8 mouse cellular contexts compared by ENCODE assay signal in genomic region chr11:110028913-110029695, GRCm38 (mm10). TPM values are rescaled to one million over a fixed set of nuclear protein-coding genes. Genes with fewer than 3 reads are reported as not detected.
DNase-seq lines count a peak whose midpoint lies in the region; ATAC-seq and TF ChIP-seq lines count a peak whose summit lies in the region.

No protein-coding gene starts in this region.

- TF ChIP-seq CTCF in liver, adult 2 months (IDR thresholded peaks at IDR 0.05; ENCODE audit: low read depth, low read length), result no peak
- TF ChIP-seq CTCF in stomach, postnatal 0 days (IDR thresholded peaks at IDR 0.05; ENCODE audit: low read depth), result no peak
- TF ChIP-seq CTCF in cerebellum, adult 2 months (IDR thresholded peaks at IDR 0.05; ENCODE audit: borderline replicate concordance, insufficient read depth, low read depth, low read length), result no peak

- H3K9me3 ChIP-seq in stomach, postnatal 0 days (ENCODE audit: control insufficient read depth, low read length), result no peaks in the 10 kb centered on the region
- no peaks in the 10 kb centered on the region for H3K9me3 ChIP-seq in hindbrain, embryonic 16.5 days (ENCODE audit: control insufficient read depth, low read length)

- peak overlapping the region; percentile 7; the same call in 1 of the 2 replicates for H3K4me3 ChIP-seq in liver, adult 2 months (ENCODE audit: insufficient read depth, low read depth, low read length)
- H3K4me3 ChIP-seq in stomach, postnatal 0 days (ENCODE audit: low read depth, low read length), result no peak overlapping the region
- no peak overlapping the region for H3K4me3 ChIP-seq in cerebellum, adult 2 months (replicated peaks; ENCODE audit: insufficient read depth, low read depth, low read length)
- H3K4me3 ChIP-seq in hindbrain, embryonic 16.5 days (ENCODE audit: low read length), result no peak overlapping the region

- DNase-seq in right cerebral cortex, adult 18-20 months, result peak; percentile 1
- no peak for DNase-seq in right cerebral cortex, postnatal 4 days
- peak; percentile 17 to 41 for DNase-seq in heart, postnatal 14 days
- peak; percentile 93 for DNase-seq in liver, adult 2 months (ENCODE audit: extremely low read depth, low read depth, low spot score)
- DNase-seq in stomach, postnatal 0 days (ENCODE audit: low spot score), result peak; percentile 50
- DNase-seq in cerebellum, adult 2 months, result no peak

- 20% methylated on average over 7 of the region's 7 CpGs for WGBS in liver, adult 2 months
- 20% methylated on average over 7 of the region's 7 CpGs for WGBS in stomach, postnatal 0 days
- WGBS in cerebellum, adult 2 months, result 74% methylated on average over 7 of the region's 7 CpGs
- WGBS in hindbrain, embryonic 16.5 days, result 78% methylated on average over 7 of the region's 7 CpGs

- intact Hi-C loops in heart, postnatal 14 days (cut with DNase I), result no loop called here

- H3K4me2 ChIP-seq in stomach, postnatal 0 days (replicated peaks; ENCODE audit: low read depth), result no peak overlapping the region
- H3K4me2 ChIP-seq in hindbrain, embryonic 16.5 days (ENCODE audit: low read length), result no peak overlapping the region

- peaks cover 47% of the 10 kb centered on the region for H3K36me3 ChIP-seq in liver, adult 2 months (ENCODE audit: control insufficient read depth, insufficient read depth, low read length)
- no peaks in the 10 kb centered on the region for H3K36me3 ChIP-seq in stomach, postnatal 0 days (ENCODE audit: control insufficient read depth, insufficient read depth, low read length)
- H3K36me3 ChIP-seq in hindbrain, embryonic 16.5 days (ENCODE audit: control insufficient read depth, insufficient read depth, low read length), result no peaks in the 10 kb centered on the region

- H3K4me1 ChIP-seq in liver, adult 2 months (ENCODE audit: control insufficient read depth, insufficient read depth, low read length), result peaks cover 13% of the 10 kb centered on the region
- no peaks in the 10 kb centered on the region for H3K4me1 ChIP-seq in stomach, postnatal 0 days (replicated peaks; ENCODE audit: control insufficient read depth, insufficient read depth)
- no peaks in the 10 kb centered on the region for H3K4me1 ChIP-seq in cerebellum, adult 2 months (ENCODE audit: control insufficient read depth, insufficient read depth, low read length)
- H3K4me1 ChIP-seq in hindbrain, embryonic 16.5 days (ENCODE audit: control insufficient read depth, insufficient read depth, low read depth, low read length), result no peaks in the 10 kb centered on the region

- TF ChIP-seq EP300 in stomach, postnatal 0 days (optimal IDR thresholded peaks at IDR 0.05), result no peak

- peak overlapping the region; percentile 84 for H3K27ac ChIP-seq in liver, adult 2 months (replicated peaks; ENCODE audit: insufficient read depth, low read depth, low read length)
- no peak overlapping the region for H3K27ac ChIP-seq in stomach, postnatal 0 days (replicated peaks)
- H3K27ac ChIP-seq in cerebellum, adult 2 months (ENCODE audit: insufficient read depth, low read length), result no peak overlapping the region
- H3K27ac ChIP-seq in hindbrain, embryonic 16.5 days (ENCODE audit: low read depth, low read length), result no peak overlapping the region

- TF ChIP-seq POLR2A in liver, adult 2 months (IDR thresholded peaks at IDR 0.05; ENCODE audit: extremely low read depth, insufficient read depth, low read length), result no peak
- TF ChIP-seq POLR2A in cerebellum, adult 2 months (IDR thresholded peaks at IDR 0.05; ENCODE audit: borderline replicate concordance, insufficient read depth, low read length), result no peak

- H3K79me2 ChIP-seq in liver, adult 2 months (ENCODE audit: control insufficient read depth, insufficient read depth, low read length), result no peaks in the 10 kb centered on the region

- peak; percentile 85 for ATAC-seq in stomach, postnatal 0 days (ENCODE audit: low FRiP score, low TSS enrichment)
- ATAC-seq in megakaryocyte progenitor cell, adult 5-6 weeks (replicated peaks; ENCODE audit: poor library complexity), result no peak
- ATAC-seq in hindbrain, embryonic 16.5 days, result no peak

- no peaks in the 10 kb centered on the region for H3K27me3 ChIP-seq in liver, adult 2 months (ENCODE audit: control insufficient read depth, insufficient read depth, low read length)
- no peaks in the 10 kb centered on the region for H3K27me3 ChIP-seq in stomach, postnatal 0 days (ENCODE audit: control insufficient read depth, insufficient read depth, low read length)
- H3K27me3 ChIP-seq in cerebellum, adult 2 months (ENCODE audit: control insufficient read depth, insufficient read depth, low read length), result no peaks in the 10 kb centered on the region
- no peaks in the 10 kb centered on the region for H3K27me3 ChIP-seq in hindbrain, embryonic 16.5 days (replicated peaks; ENCODE audit: control insufficient read depth, insufficient read depth, low read length)

- H3K9ac ChIP-seq in liver, adult 2 months (ENCODE audit: low read depth, low read length), result peak overlapping the region; percentile 24
- H3K9ac ChIP-seq in stomach, postnatal 0 days (ENCODE audit: low read length), result no peak overlapping the region
- no peak overlapping the region for H3K9ac ChIP-seq in hindbrain, embryonic 16.5 days (ENCODE audit: low read depth, low read length)

RNA-seq across cellular contexts. Expression of gene Abca8b, which starts 33.5 kb away (rescaled TPM):
- total RNA-seq in heart, postnatal 14 days (2021), result 1 to 10 TPM; 7.1 to 7.4 TPM
- total RNA-seq in liver, adult 2 months (2014; rRNA removed), result 35.7 and 44.2 TPM in 2 replicates
- 8.6 and 12.2 TPM in 2 replicates for polyA plus RNA-seq in liver, adult 2 months (2012; rRNA removed)
- 0.88 and 1.0 TPM in 2 replicates for polyA plus RNA-seq in stomach, postnatal 0 days (2015; fragmentation: Nextera tagmentation; extraction: Ambion mirVana)
- 0.10 and 0.20 TPM in 2 replicates for total RNA-seq in megakaryocyte progenitor cell, adult 5-6 weeks (2015)
- 0.04 TPM in 1 of 2 replicates, not detected in the other for total RNA-seq in megakaryocyte progenitor cell, adult 5-6 weeks (2017)
- polyA plus RNA-seq in cerebellum, adult 2 months (2012; rRNA removed), result 11.8 and 13.3 TPM in 2 replicates
- 1.4 and 1.5 TPM in 2 replicates for polyA plus RNA-seq in hindbrain, embryonic 16.5 days (2015; fragmentation: Nextera tagmentation; extraction: Ambion mirVana)

Comparison
In these comparisons a context has a peak if more than half of its experiments do, and no peak if none do; other contexts are left out.
1. DNase-seq: peak in right cerebral cortex, adult 18-20 months (single experiment), heart, postnatal 14 days (2 of 2), liver, adult 2 months (single experiment) and stomach, postnatal 0 days (single experiment); none in right cerebral cortex, postnatal 4 days (single experiment) and cerebellum, adult 2 months (0 of 2).